11 mouse cellular contexts compared by ENCODE assay signal in genomic region chr12:79931455-79931854, GRCm38 (mm10).
A peak's percentile ranks its signal among the peaks of the same experiment; 100 is the strongest.
DNase-seq lines count a peak whose midpoint lies in the region; ATAC-seq lines count a peak whose summit lies in the region.
"Had no signal": no experiment of that assay in that cellular context is flagged by ENCODE, and none has a peak within 500 bp of the region (broad histone marks: within the 10 kb centered on the region; RNA-seq: fewer than 3 reads in every experiment).

No protein-coding gene starts in this region.

- H3K9ac ChIP-seq in liver, embryonic 12.5 days = no peak overlapping the region
- H3K9ac ChIP-seq in embryonic facial prominence, embryonic 15.5 days = no peak overlapping the region

- 54% methylated on average over 5 of the region's 5 CpGs for WGBS in heart, embryonic 10.5 days
- WGBS in liver, embryonic 12.5 days (ENCODE audit: insufficient replicate concordance) = 68% methylated on average over 5 of the region's 5 CpGs
- 41% methylated on average over 5 of the region's 5 CpGs for WGBS in embryonic facial prominence, embryonic 15.5 days

- no peak overlapping the region for H3K4me3 ChIP-seq in heart, embryonic 10.5 days
- H3K4me3 ChIP-seq in liver, embryonic 12.5 days = no peak overlapping the region
- H3K4me3 ChIP-seq in embryonic facial prominence, embryonic 15.5 days (replicated peaks) = no peak overlapping the region

- no peak for ATAC-seq in liver, embryonic 12.5 days
- peak; percentile 41 for ATAC-seq in embryonic facial prominence, embryonic 15.5 days (ENCODE audit: insufficient number of reproducible peaks, low FRiP score, low TSS enrichment, low read depth)

- intact Hi-C loops in heart, postnatal 25 days (cut with DNase I) = loop anchor here (2.0 kb wide), 1 partner anchor 15 kb away; no protein-coding TSS in a partner anchor

- no peaks in the 10 kb centered on the region for H3K27me3 ChIP-seq in heart, embryonic 10.5 days (ENCODE audit: insufficient read depth, poor library complexity, severe bottlenecking)
- H3K27me3 ChIP-seq in liver, embryonic 12.5 days (replicated peaks) = no peaks in the 10 kb centered on the region
- H3K27me3 ChIP-seq in embryonic facial prominence, embryonic 15.5 days = no peaks in the 10 kb centered on the region

- no peak overlapping the region for H3K4me2 ChIP-seq in liver, embryonic 12.5 days
- H3K4me2 ChIP-seq in embryonic facial prominence, embryonic 15.5 days (replicated peaks) = no peak overlapping the region

- H3K4me1 ChIP-seq in heart, embryonic 10.5 days = peaks cover 63% of the 10 kb centered on the region
- H3K4me1 ChIP-seq in liver, embryonic 12.5 days = 0 out of 2 replicates have a peak, but pooled peaks cover 2% of the 10 kb centered on the region
- peaks cover 53% of the 10 kb centered on the region for H3K4me1 ChIP-seq in embryonic facial prominence, embryonic 15.5 days

- no peak for DNase-seq in heart, embryonic 10.5 days (ENCODE audit: low spot score)
- DNase-seq in heart, postnatal 25 days (ENCODE audit: low spot score) = no peak
- peak; percentile 51 for DNase-seq in liver
- peak; percentile 69 to 92 for DNase-seq in lung, postnatal 4 days
- DNase-seq in MN1 (ENCODE audit: low spot score) = no peak
- DNase-seq in ovary, postnatal 14 days (ENCODE audit: low spot score) = no peak
- DNase-seq: adrenal gland, postnatal 10 days; spleen, adult 18-20 months; thymus, postnatal 36 days had no signal

- H3K27ac ChIP-seq in heart, embryonic 10.5 days = peak overlapping the region; percentile 70
- no peak overlapping the region for H3K27ac ChIP-seq in liver, embryonic 12.5 days
- peak overlapping the region; percentile 97; the same call in 1 of the 2 replicates for H3K27ac ChIP-seq in embryonic facial prominence, embryonic 15.5 days (replicated peaks)

- H3K9me3 ChIP-seq in heart, embryonic 10.5 days = no peaks in the 10 kb centered on the region
- H3K9me3 ChIP-seq in liver, embryonic 12.5 days (replicated peaks) = 0 out of 2 replicates have a peak, but pooled peaks cover 3% of the 10 kb centered on the region
- H3K9me3 ChIP-seq in embryonic facial prominence, embryonic 15.5 days (replicated peaks) = no peaks in the 10 kb centered on the region

- H3K36me3 ChIP-seq in heart, embryonic 10.5 days = no peaks in the 10 kb centered on the region
- no peaks in the 10 kb centered on the region for H3K36me3 ChIP-seq in liver, embryonic 12.5 days
- no peaks in the 10 kb centered on the region for H3K36me3 ChIP-seq in embryonic facial prominence, embryonic 15.5 days

Comparison
In these comparisons a context has a peak if more than half of its experiments do, and no peak if none do; other contexts are left out.
1. DNase-seq: peak in liver (single experiment) and lung, postnatal 4 days (2 of 2); none in heart, embryonic 10.5 days (single experiment), heart, postnatal 25 days (single experiment), MN1 (single experiment) and ovary, postnatal 14 days (single experiment).